Mouse (Mus musculus): ENCODE measurements around the gene Nt5e.

Gene Nt5e

GRCm38 (mm10) chr9:88346857-88347256 is 19.9 kb downstream of the Nt5e start:
- DNase-seq = no peak

GRCm38 (mm10) chr9:88348623-88349022 is 21.6 kb downstream of the Nt5e start:
- DNase-seq = no peak

GRCm38 (mm10) chr9:88350317-88350716 is 23.3 kb downstream of the Nt5e start:
- DNase-seq = no peak

GRCm38 (mm10) chr9:88351163-88351562 is 24.2 kb downstream of the Nt5e start:
- DNase-seq = no peak

- no peak for DNase-seq
Measured at GRCm38 (mm10) chr9:88352741-88353140, 25.7 kb downstream of the Nt5e start.

GRCm38 (mm10) chr9:88353459-88353858 is 26.5 kb downstream of the Nt5e start:
- DNase-seq = no peak

GRCm38 (mm10) chr9:88357173-88357572 is 30.2 kb downstream of the Nt5e start:
- DNase-seq = peak; percentile 44

GRCm38 (mm10) chr9:88359140-88359539 is 32.1 kb downstream of the Nt5e start:
- no peak for DNase-seq

- DNase-seq = no peak
Measured at GRCm38 (mm10) chr9:88361211-88361909, 34.4 kb downstream of the Nt5e start.

- peak; percentile 28 for DNase-seq
Measured at GRCm38 (mm10) chr9:88362055-88362850, 35.3 kb downstream of the Nt5e start.

GRCm38 (mm10) chr9:88363102-88363501 is 36.1 kb downstream of the Nt5e start:
- no peak for DNase-seq

- DNase-seq = peak; percentile 67
Measured at GRCm38 (mm10) chr9:88366308-88366707, 39.3 kb downstream of the Nt5e start.

GRCm38 (mm10) chr9:88366819-88367218 is 39.8 kb downstream of the Nt5e start:
- no peak for DNase-seq

GRCm38 (mm10) chr9:88367322-88367721 is 40.3 kb downstream of the Nt5e start:
- no peak for DNase-seq

GRCm38 (mm10) chr9:88367751-88368150 is 40.8 kb downstream of the Nt5e start:
- DNase-seq = no peak

- DNase-seq = no peak
Measured at GRCm38 (mm10) chr9:88368476-88368875, 41.5 kb downstream of the Nt5e start.

- DNase-seq = no peak
Measured at GRCm38 (mm10) chr9:88369666-88370065, 42.7 kb downstream of the Nt5e start.

GRCm38 (mm10) chr9:88371201-88371600 is 44.2 kb downstream of the Nt5e start:
- DNase-seq = no peak

- DNase-seq = no peak
Measured at GRCm38 (mm10) chr9:88373001-88373400, 46.0 kb downstream of the Nt5e start.

GRCm38 (mm10) chr9:88377483-88377882 is 50.5 kb downstream of the Nt5e start:
- no peak for DNase-seq

- DNase-seq = no peak
Measured at GRCm38 (mm10) chr9:88379057-88379456, 52.1 kb downstream of the Nt5e start.

GRCm38 (mm10) chr9:88380076-88380475 is 53.1 kb downstream of the Nt5e start:
- DNase-seq = peak; percentile 42

GRCm38 (mm10) chr9:88380542-88380941 is 53.5 kb downstream of the Nt5e start:
- no peak for DNase-seq

GRCm38 (mm10) chr9:88388826-88389225 is 61.8 kb downstream of the Nt5e start:
- no peak for DNase-seq
